Mouse (Mus musculus) layer of hippocampus, postnatal 25 days (tissue): ENCODE measurements around the gene Col23a1. TPM values are rescaled to one million over a fixed set of nuclear protein-coding genes. Genes with fewer than 3 reads are reported as not detected.

Experiments
- DNase-seq, 2 experiments: peaks; one replicate each; pipeline ENCODE4 v3.0.0; 2022; ENCODE audit warnings: mixed read lengths in 2 of 2, low spot score in 1 of 2; ENCODE audit errors: extremely low spot score in 1 of 2
- total RNA-seq, 2 experiments: library from RNA; stranded (reverse); gene quantifications; 2 replicates each; pipeline ENCODE4 v1.2.3; 2021

The Col23a1 gene
- total RNA-seq, 2 experiments from 2014 or later, result 5.0 to 5.4 TPM

DNA sequence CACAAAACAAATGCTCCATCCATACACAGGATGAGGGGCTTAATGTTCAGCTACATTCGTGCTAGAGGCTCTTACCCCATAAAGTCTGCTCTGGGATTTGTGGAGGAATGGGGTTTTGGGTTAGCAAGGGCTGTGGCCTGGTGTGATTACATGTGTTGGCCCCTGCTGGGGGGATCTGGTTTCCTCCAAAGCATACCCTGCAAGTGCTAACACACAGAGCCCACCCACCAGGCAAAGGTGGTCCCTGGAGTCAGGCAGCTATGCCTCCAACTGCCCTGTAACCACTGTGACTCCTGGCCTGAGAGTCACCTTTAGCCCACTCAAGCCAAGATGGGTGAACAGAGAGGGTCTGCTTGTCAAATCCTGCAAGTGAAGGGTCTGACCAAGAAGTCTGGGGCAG lies 82.2 kb downstream of the Col23a1 start:
- DNase-seq, result no peak

DNA sequence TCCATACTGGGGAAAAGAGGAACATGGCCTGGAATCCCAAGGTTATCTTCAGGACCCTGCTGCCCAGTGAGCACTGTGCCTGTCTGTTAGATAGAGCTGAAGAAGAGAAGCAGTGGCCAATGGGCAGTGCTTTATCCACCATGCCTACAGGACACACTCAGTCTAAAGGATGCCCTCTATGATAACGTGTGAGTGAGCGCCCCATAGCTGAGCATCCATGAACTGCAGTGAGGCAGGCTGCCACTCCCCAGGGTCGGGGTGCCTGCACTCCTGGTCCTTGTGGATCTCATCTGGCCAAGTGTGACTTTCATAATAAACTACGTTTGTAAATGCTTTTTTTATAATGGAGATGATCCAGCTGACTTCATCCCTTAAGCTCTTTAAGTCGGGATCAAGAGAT lies 87.5 kb downstream of the Col23a1 start:
- no peak for DNase-seq

DNA sequence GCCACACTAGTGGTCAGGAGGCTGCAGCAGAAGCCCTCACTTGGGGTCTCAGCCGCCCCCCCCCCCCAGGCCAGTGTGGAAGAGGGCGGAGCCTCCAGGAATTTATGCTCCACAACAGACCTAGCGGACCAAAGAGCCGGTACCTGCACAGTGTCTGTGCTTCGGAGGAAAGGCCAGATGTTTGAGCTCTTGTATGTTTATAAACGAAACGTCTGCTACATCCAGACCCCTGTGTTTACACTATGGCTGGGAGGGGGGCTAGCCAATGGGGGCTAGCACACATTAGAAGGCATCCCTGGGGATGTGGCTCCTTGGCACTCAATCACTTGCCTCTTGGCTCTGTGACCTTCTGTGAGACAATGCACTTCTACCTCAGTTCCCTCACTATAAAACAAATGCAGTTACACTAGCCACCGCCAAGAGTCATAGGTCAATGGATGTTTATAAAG lies 99.2 kb downstream of the Col23a1 start:
- DNase-seq, result no peak

DNA sequence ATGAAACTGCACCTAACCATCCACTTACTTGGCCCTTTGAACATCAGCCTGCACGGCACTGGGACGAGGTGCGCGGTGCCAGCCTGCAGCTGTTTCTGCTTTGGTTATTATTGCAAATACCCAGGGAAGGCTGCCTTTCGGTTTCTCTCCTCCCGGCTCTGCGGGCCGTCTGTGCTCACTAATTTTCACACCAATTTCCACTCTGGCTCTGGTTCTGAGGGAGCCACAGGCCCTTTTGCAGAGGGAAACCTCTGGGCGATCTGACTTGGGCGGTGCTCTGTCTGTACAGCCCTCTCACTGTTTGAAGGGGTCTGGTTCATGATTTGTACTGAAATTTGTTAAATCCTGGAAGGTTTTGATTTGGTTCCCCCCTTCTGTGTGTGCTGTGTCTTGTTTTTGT lies 100.0 kb downstream of the Col23a1 start:
- DNase-seq, result no peak

DNA sequence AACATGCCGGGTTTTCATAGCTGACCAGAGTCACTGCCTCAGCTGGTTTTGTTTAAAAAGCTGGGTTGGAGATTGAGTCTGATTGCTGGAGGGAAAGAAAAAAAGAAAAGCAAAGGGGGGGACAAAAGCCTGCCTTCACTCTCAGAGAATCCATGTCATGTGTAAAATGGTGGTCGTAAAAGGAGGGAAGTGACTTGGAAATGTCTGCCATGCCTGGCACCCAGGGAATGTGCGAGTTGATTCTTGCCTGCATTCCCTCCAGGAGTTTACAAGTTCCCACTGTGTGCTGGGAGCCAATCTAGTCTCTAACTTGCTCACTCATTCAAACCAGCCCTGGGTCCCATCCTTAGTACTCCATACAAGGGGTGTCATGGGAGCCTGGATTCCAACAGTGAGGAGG lies 100.8 kb downstream of the Col23a1 start:
- DNase-seq, result no peak

DNA sequence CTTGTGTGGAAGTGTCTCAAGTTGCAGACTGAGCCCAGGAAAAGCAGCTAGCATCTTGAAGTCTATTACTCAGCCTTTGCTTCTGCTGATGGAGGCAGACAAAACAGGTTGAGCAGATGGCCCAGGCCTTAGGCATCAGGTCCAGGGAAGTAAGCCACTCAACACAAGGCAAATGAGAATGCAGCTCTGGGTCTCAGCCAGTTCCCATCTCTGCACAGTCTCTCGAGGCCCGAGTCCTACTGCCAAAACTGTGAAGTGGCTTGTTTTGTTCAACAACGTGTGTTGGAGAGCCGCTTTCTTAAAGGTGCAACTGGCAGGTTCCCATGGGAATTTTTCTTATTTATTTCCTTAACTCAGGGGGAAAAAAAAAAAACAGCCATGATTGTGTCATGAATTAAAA lies 101.8 kb downstream of the Col23a1 start:
- peak; percentile 36 to 45 for DNase-seq

DNA sequence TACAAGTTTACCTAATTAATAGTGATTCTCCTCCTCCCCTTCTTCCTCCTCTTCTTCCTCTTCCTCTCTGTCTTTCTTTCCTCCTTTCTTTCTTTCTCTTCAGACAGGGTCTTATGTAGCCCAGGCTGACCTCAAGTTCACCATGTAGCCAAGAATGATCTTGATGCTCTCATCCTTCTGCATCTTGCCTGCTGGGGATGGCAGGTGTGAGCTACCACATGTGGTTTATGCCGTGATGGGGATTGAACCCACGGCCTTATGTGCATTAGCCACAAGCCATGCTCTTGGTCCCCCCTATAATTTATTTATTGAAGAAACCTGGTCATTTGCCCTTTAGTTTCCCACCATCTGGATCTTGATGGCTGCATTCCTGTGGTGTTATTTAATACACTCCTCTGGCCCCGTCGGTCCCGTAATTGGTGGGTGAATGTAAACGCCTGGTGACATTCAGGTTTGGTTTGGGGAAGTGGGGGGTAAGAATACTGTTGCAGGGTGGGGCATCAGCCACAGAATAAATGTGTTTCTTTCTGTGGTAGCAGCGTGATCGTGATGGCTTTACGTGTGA lies 104.7 kb downstream of the Col23a1 start:
- DNase-seq, result no peak

DNA sequence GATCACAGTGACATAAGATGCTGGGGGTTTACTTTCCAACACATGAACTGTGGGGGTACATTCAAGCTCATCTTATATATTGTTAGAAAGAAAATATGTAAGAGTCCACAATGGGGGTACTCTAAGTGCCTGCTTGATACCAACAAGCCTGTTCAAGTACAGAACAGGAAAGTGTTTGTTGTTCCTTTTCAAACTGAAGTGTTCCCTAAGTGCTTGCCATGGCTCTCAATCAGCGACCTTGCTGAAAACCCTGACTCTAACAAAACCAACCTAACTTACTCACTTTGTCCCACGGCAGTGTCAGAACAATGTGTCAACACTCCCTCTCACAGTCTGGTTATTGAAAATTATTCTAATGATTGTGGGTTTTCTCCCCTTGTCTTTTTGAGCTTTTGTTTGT lies 106.7 kb downstream of the Col23a1 start:
- DNase-seq, result no peak

DNA sequence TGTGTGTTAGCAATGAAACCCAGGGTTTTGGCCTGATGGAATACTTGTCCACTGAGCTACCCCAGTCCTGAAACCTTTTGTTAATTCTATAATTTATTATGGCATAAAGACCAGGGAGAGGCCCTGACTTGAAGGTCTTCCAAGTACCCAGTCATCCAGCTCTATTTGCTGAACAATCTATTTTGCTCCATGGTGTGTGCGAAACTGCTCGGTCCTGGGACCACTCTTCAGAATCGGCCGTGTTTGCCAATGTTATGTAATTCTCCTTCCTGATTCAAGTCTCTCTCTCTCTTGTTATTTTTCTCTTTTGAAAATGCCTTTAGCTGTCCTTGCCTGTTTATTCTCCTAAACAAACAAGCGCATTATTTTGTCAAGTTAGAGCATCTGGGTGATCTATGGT lies 108.4 kb downstream of the Col23a1 start:
- DNase-seq, result no peak

DNA sequence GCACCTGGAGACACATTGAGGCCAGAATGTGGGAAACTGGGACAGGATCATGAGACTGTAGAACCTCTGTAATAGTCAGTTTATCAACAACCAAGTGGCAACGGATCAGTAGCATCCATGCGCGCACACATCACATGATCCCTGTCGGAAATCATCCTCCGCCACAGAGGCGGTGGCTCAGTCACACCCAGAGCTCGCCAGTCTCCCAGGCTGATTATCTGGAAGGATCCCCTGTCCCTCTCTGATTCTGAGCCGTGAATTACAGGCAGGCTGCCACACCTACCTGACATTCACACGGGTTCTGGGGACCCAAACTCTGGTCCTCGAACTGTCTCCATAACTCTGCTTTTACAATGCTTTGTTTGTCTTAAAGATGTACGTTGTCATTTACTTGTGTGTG lies 110.6 kb downstream of the Col23a1 start:
- DNase-seq, result no peak

DNA sequence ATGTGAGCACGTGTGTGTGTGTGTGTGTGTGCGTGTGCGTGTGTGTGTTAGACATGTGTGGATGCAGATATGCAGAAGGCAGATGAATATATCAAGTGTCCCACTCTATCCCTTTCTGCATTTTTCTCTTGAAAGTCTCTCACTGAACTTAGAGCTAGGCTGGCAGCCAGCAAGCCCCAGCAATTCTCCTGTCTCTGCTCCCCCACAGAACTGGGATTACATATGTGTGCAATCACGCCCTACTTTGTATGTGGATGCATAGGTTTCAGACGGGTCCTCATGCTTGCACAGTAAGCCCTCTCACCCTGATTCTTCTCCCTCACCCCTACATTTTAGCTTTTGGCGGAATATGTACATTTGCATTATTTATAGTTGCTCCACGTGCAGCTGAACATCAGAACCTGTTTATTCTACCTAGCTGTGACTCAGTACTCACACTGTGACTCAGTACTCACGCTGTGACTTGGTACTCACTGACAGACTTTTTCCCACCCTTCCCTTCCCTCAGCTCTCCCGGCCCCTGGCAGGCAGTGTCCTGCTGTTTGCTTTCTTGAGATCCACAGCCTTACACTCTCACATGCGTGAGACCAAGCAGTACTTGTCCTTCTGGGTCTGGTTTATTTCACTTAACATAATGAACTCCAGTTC lies 111.9 kb downstream of the Col23a1 start:
- no peak for DNase-seq

DNA sequence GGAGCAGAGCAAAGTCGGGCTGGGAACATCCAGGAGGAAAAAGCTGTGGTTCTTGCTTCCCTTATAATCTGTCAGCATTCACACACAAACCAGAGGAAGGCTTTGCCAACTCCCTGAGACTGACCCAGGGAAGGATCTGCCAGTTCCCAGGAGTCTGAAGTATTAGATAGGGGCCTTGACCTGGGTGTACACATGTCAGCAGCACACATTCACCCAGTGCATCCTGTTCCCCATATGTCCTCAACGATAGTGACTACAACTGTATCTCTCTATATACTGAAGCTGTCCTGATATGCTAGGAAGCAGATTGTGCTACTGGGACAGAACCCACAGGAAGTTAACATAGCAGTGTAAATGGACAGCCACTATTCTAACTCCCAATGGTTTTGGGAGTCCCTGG lies 114.2 kb downstream of the Col23a1 start:
- no peak for DNase-seq

DNA sequence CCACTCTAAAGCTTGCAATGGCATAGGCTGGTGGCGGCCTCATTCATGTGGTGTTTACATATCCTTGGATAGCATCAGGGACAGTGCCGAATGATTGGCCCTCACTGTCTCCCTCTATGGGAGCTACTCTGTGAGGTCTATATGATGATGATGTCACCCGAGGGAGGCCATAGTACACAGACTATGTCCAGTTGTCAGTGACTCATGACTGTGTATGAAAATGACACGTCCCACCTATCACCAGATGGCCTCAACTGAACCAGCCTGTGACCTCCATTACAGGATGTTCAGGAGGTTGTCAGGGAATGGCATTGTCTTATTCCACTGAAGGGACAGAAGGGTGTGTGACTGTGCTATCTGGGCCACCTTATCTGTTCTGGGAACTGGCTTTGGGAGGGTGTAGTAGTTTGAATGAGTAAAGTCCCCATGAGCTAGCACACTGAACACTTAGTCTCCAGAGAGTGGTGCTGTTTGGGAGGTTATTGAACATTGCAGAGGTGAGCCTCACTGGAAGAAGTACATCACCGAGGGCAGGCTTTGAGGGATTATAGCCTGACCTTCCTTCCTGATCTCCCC lies 115.2 kb downstream of the Col23a1 start:
- no peak for DNase-seq

DNA sequence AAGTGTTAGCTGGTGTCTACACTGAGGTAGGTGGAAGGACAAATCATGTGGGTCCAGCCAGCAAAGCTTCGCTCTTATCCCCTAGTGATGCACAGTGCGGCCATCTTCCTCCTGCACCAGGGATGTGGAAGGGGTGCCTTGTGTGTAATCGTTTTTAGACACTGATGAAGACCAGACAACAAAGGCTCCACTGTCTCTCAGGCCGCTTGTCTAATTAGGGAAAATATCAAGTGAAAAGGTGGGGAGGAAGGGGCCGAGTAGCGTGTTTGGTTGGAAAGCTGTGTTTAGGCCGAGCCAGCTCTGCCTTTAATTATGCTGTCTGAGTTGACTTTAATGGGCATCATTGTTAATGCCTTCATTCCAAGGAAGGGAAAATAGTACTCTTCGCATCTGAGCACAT lies 116.8 kb downstream of the Col23a1 start:
- DNase-seq, result no peak

DNA sequence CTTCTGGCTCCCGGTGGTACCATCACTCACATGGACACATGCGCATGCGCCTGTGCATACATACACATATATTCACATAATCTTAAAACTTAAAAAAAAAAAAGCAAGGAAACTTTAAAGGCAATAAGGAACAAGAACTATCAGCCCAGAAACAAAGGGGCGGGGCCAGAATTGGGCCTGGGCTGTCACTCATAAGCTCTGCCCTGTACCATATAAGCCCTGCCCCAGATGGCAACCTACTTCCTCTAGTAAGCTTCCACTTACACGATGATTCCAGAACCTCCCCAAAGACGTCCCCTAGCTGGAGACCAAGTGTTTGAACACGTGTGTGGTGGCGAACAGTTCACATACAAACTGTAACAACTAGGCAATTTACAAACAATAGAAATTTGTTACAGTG lies 117.6 kb downstream of the Col23a1 start:
- DNase-seq, result no peak

DNA sequence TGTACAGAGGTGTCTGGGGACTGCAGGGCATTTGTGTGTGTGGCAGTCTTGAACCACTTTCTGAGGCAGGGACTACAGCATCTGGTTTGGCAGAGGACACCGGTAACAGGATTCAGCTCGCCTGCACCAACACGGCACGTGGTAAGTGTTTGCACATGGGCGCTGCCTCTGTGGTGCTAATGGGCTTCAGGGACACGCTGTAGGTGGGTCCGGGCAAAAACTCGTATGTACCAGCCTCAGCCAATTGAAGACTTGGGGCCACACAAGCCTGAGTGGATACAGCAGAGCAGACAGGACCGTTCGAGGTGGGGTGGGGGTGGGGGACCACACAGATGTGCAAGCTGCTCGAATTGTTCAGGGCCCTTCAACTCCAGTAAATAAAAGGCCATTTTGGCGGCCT lies 121.1 kb downstream of the Col23a1 start:
- DNase-seq, result no peak

DNA sequence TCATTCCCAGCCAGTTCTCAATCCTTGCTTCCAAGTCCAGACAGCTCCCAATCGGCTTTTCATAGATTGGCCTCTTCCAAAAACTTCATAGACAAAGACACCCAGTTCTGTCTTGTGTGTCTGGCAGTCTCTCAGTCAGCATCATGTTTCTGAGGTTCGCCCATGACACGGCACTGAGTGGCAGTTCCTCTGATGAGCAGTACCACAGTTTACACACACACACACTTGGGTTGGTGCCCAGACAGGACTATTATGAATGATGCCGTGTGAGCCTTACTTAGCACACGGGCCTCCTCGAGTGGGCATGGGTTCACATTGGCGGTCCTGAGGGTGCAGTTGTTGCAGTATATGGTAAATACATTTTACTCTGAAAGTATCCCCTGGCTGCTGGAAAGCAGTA lies 124.8 kb downstream of the Col23a1 start:
- no peak for DNase-seq

DNA sequence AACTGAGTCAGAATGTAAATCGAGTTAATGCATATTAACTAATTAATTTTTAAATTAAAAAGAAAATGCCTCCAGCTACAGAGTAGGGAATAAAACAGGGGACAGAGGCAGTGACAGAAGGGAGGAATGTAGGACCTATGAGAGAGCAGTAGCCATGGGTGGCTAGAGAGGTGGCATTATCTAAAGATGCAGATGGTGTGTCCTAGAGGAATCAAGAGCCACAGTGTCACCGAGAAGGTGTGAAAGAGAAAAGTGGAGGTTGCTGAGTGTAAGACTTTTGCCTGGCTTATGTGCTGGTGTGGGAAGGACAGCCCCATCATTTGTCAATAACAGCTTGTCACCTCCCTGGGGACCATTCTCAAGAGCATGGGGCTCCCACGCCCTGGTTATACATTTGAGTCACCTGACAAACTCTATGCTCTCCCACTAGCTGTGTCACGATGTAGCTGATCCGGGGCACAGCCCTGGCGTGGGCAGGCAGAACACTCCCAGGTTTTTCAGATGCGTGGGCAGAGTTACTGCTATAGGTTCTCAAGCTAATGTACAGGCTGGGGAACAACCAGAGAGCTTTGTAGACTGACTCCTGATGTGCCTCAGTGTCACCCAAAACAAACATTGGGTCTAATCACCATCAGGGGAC lies 125.4 kb downstream of the Col23a1 start:
- DNase-seq, result no peak

DNA sequence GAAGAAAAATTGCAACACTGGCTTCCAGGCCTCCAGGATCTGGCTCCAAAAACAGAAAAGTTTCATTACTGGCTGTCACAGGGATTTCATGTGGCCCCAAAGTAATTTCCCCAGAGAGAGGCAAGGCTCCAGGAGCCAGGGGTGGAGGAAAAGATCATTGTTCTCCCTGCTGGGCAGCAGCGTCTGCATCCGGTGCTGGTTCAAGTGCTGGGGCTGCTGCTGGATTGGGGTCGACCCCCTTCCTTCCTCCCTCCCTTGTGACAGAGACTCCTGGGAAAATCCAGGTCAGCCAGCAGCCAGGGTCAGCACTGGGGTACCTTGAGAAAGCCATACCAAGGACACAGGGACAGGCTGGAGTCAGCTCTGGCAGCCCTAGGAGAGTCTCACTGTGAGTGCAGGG lies 129.1 kb downstream of the Col23a1 start:
- no peak for DNase-seq

DNA sequence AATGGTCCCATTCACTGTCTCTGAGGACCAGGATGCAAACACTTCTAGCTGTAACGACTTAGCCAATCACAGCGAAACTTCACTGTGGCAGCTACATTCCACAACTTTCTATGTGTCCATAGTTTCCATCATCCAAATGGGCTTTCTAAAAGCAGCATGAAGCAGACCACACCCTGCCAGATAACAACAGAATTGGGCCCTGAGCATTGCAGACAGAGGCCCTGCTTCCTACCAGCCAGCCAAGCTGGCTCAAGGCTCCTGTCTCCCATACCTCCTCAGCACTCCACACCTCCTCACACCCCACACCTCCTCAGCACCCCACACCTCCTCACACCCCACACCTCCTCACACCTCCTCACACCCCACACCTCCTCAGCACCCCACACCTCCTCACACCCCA lies 132.2 kb downstream of the Col23a1 start:
- no peak for DNase-seq

DNA sequence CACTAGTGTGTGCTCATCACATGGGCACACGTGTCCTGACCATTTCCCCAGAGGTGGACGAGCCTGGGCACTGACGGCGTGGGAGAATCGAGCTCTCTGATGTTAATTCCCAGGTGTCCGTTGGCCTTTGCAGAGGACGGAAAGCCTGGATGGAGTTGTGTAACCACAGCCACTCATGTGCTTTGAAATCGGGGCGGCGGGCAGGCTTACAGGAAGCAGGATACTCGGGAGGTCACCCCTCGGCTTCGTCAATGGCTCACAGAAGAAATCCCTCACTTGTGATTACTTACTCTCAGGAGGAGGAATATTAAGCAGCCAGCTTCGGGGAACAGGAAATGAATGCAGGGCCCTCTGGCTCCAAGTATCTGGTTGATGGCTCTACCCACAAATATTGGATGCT lies 133.0 kb downstream of the Col23a1 start:
- no peak for DNase-seq

DNA sequence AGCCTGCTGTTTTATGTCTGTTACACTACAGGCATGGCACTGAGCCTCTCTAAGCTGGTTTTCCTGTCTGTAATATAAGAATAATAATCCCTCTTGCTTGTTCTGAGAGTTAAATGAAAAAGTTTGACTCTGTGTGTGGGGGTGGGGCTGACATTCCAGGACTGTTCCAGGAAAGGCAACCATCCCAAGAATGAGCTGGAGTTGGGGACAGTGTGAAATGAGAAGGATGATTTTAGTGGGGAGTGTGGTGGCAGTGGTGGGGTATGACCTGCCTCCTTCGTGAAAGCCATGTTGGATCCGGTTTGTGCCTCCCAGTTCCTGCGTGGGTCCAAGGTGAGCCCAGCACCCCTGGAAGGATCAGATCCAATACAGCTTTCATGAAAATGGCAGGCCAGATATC lies 136.4 kb downstream of the Col23a1 start:
- DNase-seq, result no peak
